Mouse (Mus musculus) embryonic fibroblast, embryonic 13.5 days (primary cell): ENCODE data around the gene Ptprn2.

ENCODE experiments used
- CTCF ChIP-seq: IDR thresholded peaks from 2 replicates; pipeline ENCODE4 v1.5.1; 2011; ENCODE audit warnings: mild to moderate bottlenecking, control low read depth, low read length, moderate library complexity, borderline replicate concordance; ENCODE audit not compliant: insufficient read depth
- POLR2A ChIP-seq: IDR thresholded peaks from 2 replicates; pipeline ENCODE4 v1.6.1; 2011; ENCODE audit warnings: low read depth, mild to moderate bottlenecking, control low read depth, low read length, moderate library complexity

DNA sequence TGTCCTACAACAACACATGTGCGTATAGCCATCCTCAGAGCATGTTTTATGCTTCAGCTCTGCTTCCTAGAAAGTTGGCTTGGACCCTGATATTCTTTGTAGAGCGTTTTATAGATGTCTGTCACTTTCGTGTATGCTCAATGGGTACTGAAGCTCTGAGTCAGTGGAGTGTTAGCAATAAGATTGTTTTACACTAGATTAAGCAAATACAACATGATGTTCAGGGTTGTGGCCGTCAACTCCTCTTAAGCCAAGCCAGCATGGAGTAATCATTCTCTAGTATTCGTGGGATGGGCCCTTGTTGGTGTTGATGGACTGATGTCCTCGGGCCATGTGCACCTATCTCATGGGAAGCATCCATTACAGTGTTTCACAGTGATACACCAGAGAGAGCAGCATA, 610.4 kb downstream of the Ptprn2 start:
- TF ChIP-seq CTCF (no peak), POLR2A (no peak)
